Mouse (Mus musculus) midbrain, postnatal 0 days (tissue): ENCODE measurements around the gene Il2ra. TPM values are rescaled to one million over a fixed set of nuclear protein-coding genes. Genes with fewer than 3 reads are reported as not detected.

Experiments used
- ATAC-seq: fragments of 200-750 bp; cut with Nextera tagmentation; 2 replicates; pipeline ENCODE4 v1.8.0; 2017; ENCODE audit warnings: moderate number of reproducible peaks, mild to moderate bottlenecking, moderate TSS enrichment, moderate library complexity; ENCODE audit not compliant: low FRiP score
- DNase-seq: peaks from one replicate; pipeline ENCODE4 v3.0.0-alpha.2; 2015; ENCODE audit warnings: low spot score
- H3K27ac ChIP-seq: fragments of 300-500 bp; sonication (generic); 2 replicates; pipeline ENCODE4 v1.5.1; 2014; ENCODE audit warnings: low read depth, mild to moderate bottlenecking, low read length, mixed read lengths
- H3K27me3 ChIP-seq: fragments of 300-500 bp; sonication (generic); 2 replicates; pipeline ENCODE4 v1.6.1; 2014; ENCODE audit warnings: low read length, control low read depth, mixed read lengths; ENCODE audit not compliant: insufficient read depth
- H3K36me3 ChIP-seq: fragments of 300-500 bp; sonication (generic); 2 replicates; pipeline ENCODE4 v1.6.1; 2014; ENCODE audit warnings: low read length, control low read depth, mixed read lengths; ENCODE audit not compliant: insufficient read depth
- H3K4me1 ChIP-seq: fragments of 300-500 bp; sonication (generic); 2 replicates; pipeline ENCODE4 v1.6.1; 2014; ENCODE audit warnings: mild to moderate bottlenecking, control low read depth, antibody characterized with exemption, low read length, mixed read lengths; ENCODE audit not compliant: insufficient read depth
- H3K4me2 ChIP-seq: fragments of 300-500 bp; sonication (generic); 2 replicates; pipeline ENCODE4 v1.6.1; 2014; ENCODE audit warnings: low read depth, mild to moderate bottlenecking, low read length, mixed read lengths; ENCODE audit not compliant: poor library complexity, severe bottlenecking
- H3K4me3 ChIP-seq: fragments of 300-500 bp; sonication (generic); 2 replicates; pipeline ENCODE4 v1.5.1; 2014; ENCODE audit warnings: low read depth, mild to moderate bottlenecking, low read length, moderate library complexity
- H3K9ac ChIP-seq: fragments of 300-500 bp; sonication (generic); replicated peaks from 2 replicates; pipeline ENCODE4 v1.6.1; 2014; ENCODE audit warnings: mild to moderate bottlenecking, low read length, moderate library complexity, mixed read lengths; ENCODE audit not compliant: poor library complexity, severe bottlenecking
- H3K9me3 ChIP-seq: fragments of 300-500 bp; sonication (generic); 2 replicates; pipeline ENCODE4 v1.6.1; 2016; ENCODE audit warnings: low read length, control low read depth
- CTCF ChIP-seq: IDR thresholded peaks from 2 replicates; pipeline ENCODE4 v1.5.1; 2016; ENCODE audit warnings: antibody characterized with exemption, mild to moderate bottlenecking
- WGBS: fragments of 180-500 bp; shearing (Covaris S2); extraction: QIAGEN DNeasy Blood & Tissue Kit; methylation state at CpG from one replicate; pipeline ENCODE4 v1.1.7; 2014; 5-methylcytosine and 5-hydroxymethylcytosine counted together
- polyA plus RNA-seq: library from polyadenylated mRNA; unstranded; fragments of >200 nt; fragmentation: Nextera tagmentation; extraction: Ambion mirVana; gene quantifications from 2 replicates; pipeline ENCODE4 v1.2.1, GENCODE M21; 2015
- total RNA-seq: library from RNA; depleted of rRNA; stranded (reverse); fragments of >200 nt; gene quantifications from 2 replicates; pipeline ENCODE4 v1.2.3, GENCODE M21; 2014

Gene Il2ra
- total and polyA plus RNA-seq, 2 experiments from 2014 or later, result not detected

- Histone ChIP-seq H3K27ac (no peak overlapping the region), H3K9me3 (no peaks in the 10 kb centered on the region), H3K4me1 (no peaks in the 10 kb centered on the region), H3K27me3 (no peaks in the 10 kb centered on the region), H3K4me2 (no peak overlapping the region), H3K4me3 (no peak overlapping the region), H3K36me3 (no peaks in the 10 kb centered on the region), H3K9ac (no peak overlapping the region)
- DNase-seq (no peak), ATAC-seq (no peak)
- TF ChIP-seq CTCF, result no peak
- WGBS, result 100% methylated on average over 1 of the region's 1 CpGs
These were observed 20.3 kb downstream of the Il2ra start for GRCm38 (mm10) chr2:11662907-11663230.

DNA sequence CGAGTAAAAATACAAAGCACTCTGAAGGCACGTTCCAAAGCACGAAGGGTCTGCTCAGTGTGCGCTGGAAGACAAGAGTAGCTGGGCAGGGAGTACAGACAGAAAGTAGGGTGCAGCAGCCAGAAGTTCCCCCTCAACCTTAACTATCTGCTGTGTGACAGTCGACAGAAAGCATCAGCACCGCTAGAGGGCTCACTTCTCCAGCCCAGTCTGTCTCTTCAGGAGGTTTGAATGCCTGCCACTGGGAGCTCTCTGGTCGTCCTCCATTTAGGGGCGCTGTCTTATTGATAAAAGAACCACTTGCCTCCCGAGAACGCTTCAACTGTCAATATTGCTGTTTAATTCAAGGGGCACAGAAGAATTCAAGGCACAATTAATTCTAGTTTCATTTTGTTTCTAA is 21.4 kb downstream of the Il2ra start:
- WGBS, result 5% methylated on average over 10 of the region's 10 CpGs
- H3K27ac ChIP-seq, result no peak overlapping the region
- ATAC-seq, result peak; percentile 90
- no peaks in the 10 kb centered on the region for H3K9me3 ChIP-seq
- peak overlapping the region; percentile 40 for H3K4me2 ChIP-seq
- peak overlapping the region; percentile 23 for H3K4me3 ChIP-seq
- TF ChIP-seq CTCF, result peak; percentile 90
- H3K27me3 ChIP-seq, result no peaks in the 10 kb centered on the region
- no peaks in the 10 kb centered on the region for H3K4me1 ChIP-seq
- H3K9ac ChIP-seq, result peak overlapping the region; percentile 25; the same call in 1 of the 2 replicates
- H3K36me3 ChIP-seq, result no peaks in the 10 kb centered on the region
- peak; percentile 94 for DNase-seq

GRCm38 (mm10) chr2:11664367-11664766 is 21.8 kb downstream of the Il2ra start:
- ATAC-seq (peak; percentile 73), DNase-seq (peak; percentile 27)

GRCm38 (mm10) chr2:11664806-11665205 is 22.2 kb downstream of the Il2ra start:
- H3K9ac ChIP-seq, result no peak overlapping the region
- TF ChIP-seq CTCF, result no peak
- H3K4me2 ChIP-seq, result no peak overlapping the region
- no peak overlapping the region for H3K27ac ChIP-seq
- DNase-seq (no peak), ATAC-seq (no peak)
- H3K36me3 ChIP-seq, result no peaks in the 10 kb centered on the region
- WGBS, result 93% methylated on average over 4 of the region's 4 CpGs
- no peak overlapping the region for H3K4me3 ChIP-seq
- no peaks in the 10 kb centered on the region for H3K4me1 ChIP-seq
- H3K9me3 ChIP-seq, result no peaks in the 10 kb centered on the region
- no peaks in the 10 kb centered on the region for H3K27me3 ChIP-seq

More at GRCm38 (mm10) chr2:11664367-11664766, 21.8 kb downstream of the Il2ra start:
- peak overlapping the region; percentile 40 for H3K4me2 ChIP-seq
- peak; percentile 31; the same call in 1 of the 2 replicates for TF ChIP-seq CTCF
- H3K4me1 ChIP-seq, result no peaks in the 10 kb centered on the region
- peak overlapping the region; percentile 23 for H3K4me3 ChIP-seq
- no peak overlapping the region for H3K27ac ChIP-seq
- no peaks in the 10 kb centered on the region for H3K27me3 ChIP-seq
- no peaks in the 10 kb centered on the region for H3K9me3 ChIP-seq
- WGBS, result 44% methylated on average over 6 of the region's 6 CpGs
- H3K36me3 ChIP-seq, result no peaks in the 10 kb centered on the region
- peak overlapping the region; percentile 25; the same call in 1 of the 2 replicates for H3K9ac ChIP-seq

GRCm38 (mm10) chr2:11665326-11665725 is 22.7 kb downstream of the Il2ra start:
- ATAC-seq, result no peak
- H3K27ac ChIP-seq, result no peak overlapping the region
- no peaks in the 10 kb centered on the region for H3K27me3 ChIP-seq
- H3K4me3 ChIP-seq, result no peak overlapping the region
- no peak for DNase-seq
- TF ChIP-seq CTCF, result no peak
- H3K9me3 ChIP-seq, result no peaks in the 10 kb centered on the region
- H3K4me2 ChIP-seq, result no peak overlapping the region
- H3K36me3 ChIP-seq, result no peaks in the 10 kb centered on the region
- H3K4me1 ChIP-seq, result no peaks in the 10 kb centered on the region
- no peak overlapping the region for H3K9ac ChIP-seq
- 94% methylated on average over 3 of the region's 3 CpGs for WGBS

- Histone ChIP-seq H3K9me3 (no peaks in the 10 kb centered on the region), H3K4me3 (no peak overlapping the region), H3K9ac (no peak overlapping the region), H3K36me3 (no peaks in the 10 kb centered on the region), H3K4me1 (no peaks in the 10 kb centered on the region), H3K27me3 (no peaks in the 10 kb centered on the region), H3K27ac (no peak overlapping the region), H3K4me2 (no peak overlapping the region)
- TF ChIP-seq CTCF, result peak; percentile 38
- DNase-seq, result no peak
- no peak for ATAC-seq
- WGBS, result 18% methylated on average over 3 of the region's 3 CpGs
These were observed 29.5 kb downstream of the Il2ra start for GRCm38 (mm10) chr2:11672144-11672543.
